10 mouse cellular contexts compared by ENCODE assay signal in genomic region chr8:61515110-61515930, GRCm38 (mm10). TPM values are rescaled to one million over a fixed set of nuclear protein-coding genes. Genes with fewer than 3 reads are reported as not detected.
DNase-seq lines count a peak whose midpoint lies in the region; ATAC-seq and TF ChIP-seq lines count a peak whose summit lies in the region.
"Had no signal": no experiment of that assay in that cellular context is flagged by ENCODE, and none has a peak within 500 bp of the region (broad histone marks: within the 10 kb centered on the region; RNA-seq: fewer than 3 reads in every experiment).

No protein-coding gene starts in this region.

- peaks cover 4% of the 10 kb centered on the region; the same call in 1 of the 2 replicates for H3K4me1 ChIP-seq in kidney, embryonic 15.5 days
- peaks cover 10% of the 10 kb centered on the region; the same call in 1 of the 2 replicates for H3K4me1 ChIP-seq in embryonic facial prominence, embryonic 10.5 days
- H3K4me1 ChIP-seq in hindbrain, embryonic 11.5 days (replicated peaks; ENCODE audit: control insufficient read depth, insufficient read depth, low read length) = no peaks in the 10 kb centered on the region
- H3K4me1 ChIP-seq in midbrain, postnatal 0 days (ENCODE audit: insufficient read depth, low read length) = no peaks in the 10 kb centered on the region
- H3K4me1 ChIP-seq in lung, adult 2 months (ENCODE audit: control insufficient read depth, insufficient read depth, low read length) = no peaks in the 10 kb centered on the region

- H3K4me3 ChIP-seq in kidney, embryonic 15.5 days (replicated peaks) = no peak overlapping the region
- H3K4me3 ChIP-seq in embryonic facial prominence, embryonic 10.5 days = no peak overlapping the region
- H3K4me3 ChIP-seq in hindbrain, embryonic 11.5 days (ENCODE audit: low read depth, low read length) = no peak overlapping the region
- peak overlapping the region; percentile 23; the same call in 1 of the 2 replicates for H3K4me3 ChIP-seq in midbrain, postnatal 0 days (ENCODE audit: low read depth, low read length)
- no peak overlapping the region for H3K4me3 ChIP-seq in lung, adult 2 months (replicated peaks; ENCODE audit: extremely low read depth, low read depth, low read length)
- H3K4me3 ChIP-seq: liver, embryonic 12.5 days had no signal

- no peak overlapping the region for H3K9ac ChIP-seq in kidney, embryonic 15.5 days
- peak overlapping the region; percentile 23; the same call in 1 of the 2 replicates for H3K9ac ChIP-seq in hindbrain, embryonic 11.5 days (ENCODE audit: low read depth, low read length)
- H3K9ac ChIP-seq in midbrain, postnatal 0 days (replicated peaks; ENCODE audit: low read length, poor library complexity, severe bottlenecking) = peak overlapping the region; percentile 50; the same call in 1 of the 2 replicates
- H3K9ac ChIP-seq: liver, embryonic 12.5 days had no signal

- DNase-seq in kidney, adult 18-20 months = no peak
- no peak for DNase-seq in embryonic facial prominence, embryonic 10.5 days (ENCODE audit: low spot score)
- peak; percentile 36 for DNase-seq in hindbrain, embryonic 11.5 days (ENCODE audit: low spot score)
- DNase-seq in midbrain, postnatal 0 days (ENCODE audit: low spot score) = peak; percentile 47
- DNase-seq in lung, adult 2 months = no peak
- no peak for DNase-seq in adrenal gland, adult 8-10 months

- TF ChIP-seq POLR2A in lung, adult 2 months (IDR thresholded peaks at IDR 0.05; ENCODE audit: borderline replicate concordance, extremely low read depth, low read depth, low read length) = no peak

- 92% methylated on average over 24 of the region's 24 CpGs for whole genome bisulfite sequencing in kidney, embryonic 15.5 days
- WGBS in embryonic facial prominence, embryonic 10.5 days = 88% methylated on average over 24 of the region's 24 CpGs
- WGBS in hindbrain, embryonic 11.5 days = 70% methylated on average over 24 of the region's 24 CpGs
- 28% methylated on average over 24 of the region's 24 CpGs for WGBS in midbrain, postnatal 0 days
- WGBS in lung, adult 2 months = 93% methylated on average over 24 of the region's 24 CpGs

- no peak for TF ChIP-seq CTCF in midbrain, postnatal 0 days (IDR thresholded peaks at IDR 0.05)
- TF ChIP-seq CTCF in lung, adult 2 months (IDR thresholded peaks at IDR 0.05; ENCODE audit: insufficient read depth, low read length) = no peak

- no peak overlapping the region for H3K4me2 ChIP-seq in kidney, embryonic 15.5 days
- H3K4me2 ChIP-seq in hindbrain, embryonic 11.5 days (replicated peaks; ENCODE audit: low read depth, low read length) = no peak overlapping the region; the same call in 1 of the 2 replicates
- peak overlapping the region; percentile 45 for H3K4me2 ChIP-seq in midbrain, postnatal 0 days (ENCODE audit: low read depth, low read length, poor library complexity, severe bottlenecking)
- H3K4me2 ChIP-seq: liver, embryonic 12.5 days had no signal

- H3K27ac ChIP-seq in kidney, embryonic 15.5 days = no peak overlapping the region
- peak overlapping the region; percentile 11; the same call in 1 of the 2 replicates for H3K27ac ChIP-seq in embryonic facial prominence, embryonic 10.5 days (replicated peaks)
- peak overlapping the region; percentile 87 for H3K27ac ChIP-seq in hindbrain, embryonic 11.5 days (ENCODE audit: low read depth, low read length)
- peak overlapping the region; percentile 62 for H3K27ac ChIP-seq in midbrain, postnatal 0 days (ENCODE audit: low read depth, low read length)
- H3K27ac ChIP-seq: liver, embryonic 12.5 days had no signal

- H3K9me3 ChIP-seq in kidney, embryonic 15.5 days (replicated peaks) = no peaks in the 10 kb centered on the region
- no peaks in the 10 kb centered on the region for H3K9me3 ChIP-seq in embryonic facial prominence, embryonic 10.5 days
- H3K9me3 ChIP-seq in hindbrain, embryonic 11.5 days (ENCODE audit: control insufficient read depth, low read length) = no peaks in the 10 kb centered on the region
- no peaks in the 10 kb centered on the region for H3K9me3 ChIP-seq in midbrain, postnatal 0 days (ENCODE audit: low read length)
- H3K9me3 ChIP-seq: liver, embryonic 12.5 days had no signal

- H3K27me3 ChIP-seq in kidney, embryonic 15.5 days = no peaks in the 10 kb centered on the region
- H3K27me3 ChIP-seq in embryonic facial prominence, embryonic 10.5 days (replicated peaks; ENCODE audit: low read depth, poor library complexity, severe bottlenecking) = no peaks in the 10 kb centered on the region
- no peaks in the 10 kb centered on the region for H3K27me3 ChIP-seq in hindbrain, embryonic 11.5 days (ENCODE audit: control insufficient read depth, insufficient read depth, low read length)
- no peaks in the 10 kb centered on the region for H3K27me3 ChIP-seq in midbrain, postnatal 0 days (ENCODE audit: insufficient read depth, low read length)
- H3K27me3 ChIP-seq: CH12.LX; liver, embryonic 12.5 days had no signal

- peaks cover 54% of the 10 kb centered on the region for H3K36me3 ChIP-seq in kidney, embryonic 15.5 days
- peaks cover 87% of the 10 kb centered on the region for H3K36me3 ChIP-seq in embryonic facial prominence, embryonic 10.5 days (replicated peaks)
- 0 out of 2 replicates have a peak, but pooled peaks cover 2% of the 10 kb centered on the region for H3K36me3 ChIP-seq in hindbrain, embryonic 11.5 days (ENCODE audit: control insufficient read depth, insufficient read depth, low read length)
- H3K36me3 ChIP-seq in midbrain, postnatal 0 days (ENCODE audit: insufficient read depth, low read length) = peaks cover 2% of the 10 kb centered on the region; the same call in 1 of the 2 replicates

- ATAC-seq in kidney, embryonic 15.5 days (replicated peaks; ENCODE audit: low FRiP score) = 0 out of 2 replicates have a peak, but pooled peaks have one; percentile 10
- ATAC-seq in hindbrain, embryonic 11.5 days (ENCODE audit: low FRiP score) = peak; percentile 50
- peak; percentile 63; the same call in 1 of the 2 replicates for ATAC-seq in midbrain, postnatal 0 days (ENCODE audit: low FRiP score)
- ATAC-seq in CD4-positive, CD25-positive, alpha-beta regulatory T cell, adult 4 months = no peak
- ATAC-seq: liver, embryonic 12.5 days had no signal

RNA-seq across cellular contexts. Expression of gene Cbr4, which starts 27.8 kb away (rescaled TPM):
- 31.1 and 35.2 TPM in 2 replicates for polyA plus RNA-seq in kidney, embryonic 15.5 days (2015; fragmentation: Nextera tagmentation; extraction: Ambion mirVana)
- polyA plus RNA-seq in embryonic facial prominence, embryonic 10.5 days (2016; fragmentation: Nextera tagmentation; extraction: Ambion mirVana) = 26.9 and 31.6 TPM in 2 replicates
- polyA plus RNA-seq in hindbrain, embryonic 11.5 days (2014; fragmentation: Nextera tagmentation; extraction: Ambion mirVana) = 29.8 and 31.8 TPM in 2 replicates
- total RNA-seq in midbrain, postnatal 0 days (2014; rRNA removed) = 8.8 TPM in 2 replicates
- 19.2 and 20.2 TPM in 2 replicates for polyA plus RNA-seq in midbrain, postnatal 0 days (2015; fragmentation: Nextera tagmentation; extraction: Ambion mirVana)
- polyA plus RNA-seq in lung, adult 2 months (2012; rRNA removed) = 3.6 and 5.6 TPM in 2 replicates
- 10 to 100 TPM; 10.4 to 24.3 TPM for polyA plus RNA-seq in CD4-positive, CD25-positive, alpha-beta regulatory T cell, adult 4 months (2017; shearing (Covaris generic))
- 10 to 100 TPM; 44.7 to 61.7 (median 50.0) TPM for total RNA-seq in adrenal gland, adult 8-10 months (2022)

Comparison
In these comparisons a context has a peak if more than half of its experiments do, and no peak if none do; other contexts are left out.
1. DNase-seq: peak in hindbrain, embryonic 11.5 days (single experiment) and midbrain, postnatal 0 days (single experiment); none in kidney, adult 18-20 months (single experiment), embryonic facial prominence, embryonic 10.5 days (single experiment), lung, adult 2 months (single experiment) and adrenal gland, adult 8-10 months (single experiment).